Mouse (Mus musculus): ENCODE data around the gene Prrt3.

DNA sequence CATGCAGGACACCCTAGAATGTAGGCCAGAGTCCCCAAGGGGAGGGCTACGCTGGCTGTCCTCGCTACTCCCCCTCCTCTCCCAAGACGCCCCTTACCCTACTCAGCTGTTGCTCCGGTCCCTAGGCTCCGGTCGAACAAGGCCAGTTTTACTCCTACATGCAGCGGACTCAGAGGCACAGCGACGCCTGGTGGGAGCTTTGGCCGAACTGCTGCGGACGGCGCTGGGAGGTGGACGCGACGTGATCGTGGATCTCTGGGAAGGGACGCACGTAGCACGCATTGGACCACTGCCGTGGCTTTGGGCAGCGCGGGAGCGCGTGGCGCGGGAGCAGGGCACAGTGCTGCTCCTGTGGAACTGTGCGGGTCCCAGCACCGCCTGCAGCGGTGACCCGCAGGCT is 32.3 kb downstream of the Prrt3 start:
- TF ChIP-seq POLR2A (IDR thresholded peaks at IDR 0.05; ENCODE audit: extremely low read depth, insufficient read depth, low read length) (peak; percentile 55; the same call in 1 of the 2 replicates), CTCF (IDR thresholded peaks at IDR 0.05; ENCODE audit: extremely low read depth, insufficient read depth, low read length) (peak; percentile 68)
